Mouse (Mus musculus) regulatory T cell (primary cell): ENCODE results near the gene Vav1.
"Not testable (repeated sequence)": the region's sequence is repeated elsewhere in the genome, so short reads cannot be mapped to it uniquely, and the experiment has no call there.

Experiments
- in situ Hi-C: fragments of 300-600 bp; cut with MboI, MseI; formaldehyde crosslinking; loops from one replicate; pipeline ENCODE4 v1.15.1; 2025; ENCODE audit warnings: high pct_unique_total_duplicates

Gene Vav1

GRCm38 (mm10) chr17:57334761-57335150 lies 55.9 kb downstream of the Vav1 start:
- in situ Hi-C loops = loop anchor here (5.0 kb wide), 2 partner anchors 107 to 237 kb away; partner anchors contain the start of gene C3

GRCm38 (mm10) chr17:57335194-57335593 lies 56.3 kb downstream of the Vav1 start:
- in situ Hi-C loops = not testable (repeated sequence)

- in situ Hi-C loops = no loop called here
These were observed 56.9 kb downstream of the Vav1 start for GRCm38 (mm10) chr17:57335673-57336303.

GRCm38 (mm10) chr17:57337996-57338395 lies 59.1 kb downstream of the Vav1 start:
- in situ Hi-C loops = no loop called here

DNA sequence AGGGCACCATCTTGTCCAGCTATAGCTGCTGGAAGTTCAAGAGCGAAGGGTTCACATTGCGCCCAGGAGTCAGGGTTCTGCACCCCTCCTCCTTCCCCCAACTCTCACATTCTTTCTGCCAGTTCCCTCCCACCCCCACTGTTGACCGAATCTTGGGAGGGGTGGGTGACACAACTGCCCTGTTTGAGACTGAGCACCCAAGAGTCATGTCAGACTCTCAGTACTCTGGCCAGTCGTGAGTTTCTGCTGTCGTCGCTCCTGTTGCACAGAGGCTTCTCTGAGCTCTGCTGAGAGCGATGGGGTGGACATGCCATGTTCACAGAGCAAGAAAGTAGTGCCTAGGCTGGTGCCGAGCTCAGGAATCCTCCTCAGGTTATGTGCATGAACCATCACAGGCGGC lies 60.4 kb downstream of the Vav1 start:
- in situ Hi-C loops = no loop called here

GRCm38 (mm10) chr17:57341568-57341967 lies 62.7 kb downstream of the Vav1 start:
- in situ Hi-C loops = no loop called here

DNA sequence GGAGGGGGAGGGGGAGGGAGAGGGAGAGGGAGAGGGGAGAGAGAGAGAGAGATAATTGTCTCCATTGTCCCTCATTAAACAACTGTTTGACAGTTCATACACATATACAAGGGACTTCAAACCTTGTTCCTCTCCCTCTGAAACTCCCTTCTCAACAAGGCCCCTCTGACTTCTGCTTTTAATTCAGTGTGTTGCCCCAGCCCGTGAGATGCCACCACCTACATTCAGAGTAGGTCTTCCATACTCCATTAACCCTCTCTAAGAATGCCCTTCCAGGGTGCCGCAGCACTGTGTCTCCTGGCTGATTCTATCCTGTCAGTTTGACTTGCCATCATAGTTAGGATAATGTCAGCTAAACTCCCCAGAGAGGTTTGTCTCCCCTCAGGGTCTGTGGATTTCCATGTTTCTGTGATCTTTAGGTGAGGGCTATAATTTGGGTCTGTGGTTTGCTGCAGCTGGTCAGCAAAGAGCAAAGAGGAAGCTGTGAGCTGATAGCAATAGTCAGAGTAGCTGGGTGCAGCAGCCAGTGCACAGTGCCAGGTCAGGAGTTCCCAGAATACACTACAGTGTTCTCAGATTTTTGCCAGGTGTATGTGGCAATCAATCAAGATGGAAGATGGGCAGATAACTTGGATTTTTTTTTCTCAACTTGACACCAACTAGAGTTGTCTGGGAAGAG lies 65.3 kb downstream of the Vav1 start:
- in situ Hi-C loops = no loop called here

DNA sequence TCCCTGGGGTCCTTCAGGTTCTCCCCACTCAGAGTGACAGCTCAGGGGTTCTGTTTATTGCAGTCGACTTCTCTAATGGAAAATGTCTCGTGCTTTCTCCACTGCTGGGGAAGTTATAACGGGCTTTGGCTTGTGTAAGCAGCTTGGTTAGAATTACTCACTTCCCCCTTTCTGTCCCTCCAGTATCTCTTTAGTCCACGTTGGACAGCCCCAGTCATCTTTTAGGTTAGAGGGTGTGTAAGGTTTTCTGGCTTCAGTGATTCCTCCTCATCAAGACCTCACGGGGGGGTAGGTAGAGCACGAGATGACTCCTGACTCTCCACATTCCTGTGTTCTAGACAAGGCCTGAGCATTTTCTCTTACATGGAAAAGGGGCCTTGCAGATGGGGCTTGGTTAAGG lies 68.1 kb downstream of the Vav1 start:
- in situ Hi-C loops = no loop called here

- in situ Hi-C loops = no loop called here
These were observed 68.9 kb downstream of the Vav1 start for GRCm38 (mm10) chr17:57347781-57348180.

GRCm38 (mm10) chr17:57349067-57349466 lies 70.2 kb downstream of the Vav1 start:
- in situ Hi-C loops = no loop called here

DNA sequence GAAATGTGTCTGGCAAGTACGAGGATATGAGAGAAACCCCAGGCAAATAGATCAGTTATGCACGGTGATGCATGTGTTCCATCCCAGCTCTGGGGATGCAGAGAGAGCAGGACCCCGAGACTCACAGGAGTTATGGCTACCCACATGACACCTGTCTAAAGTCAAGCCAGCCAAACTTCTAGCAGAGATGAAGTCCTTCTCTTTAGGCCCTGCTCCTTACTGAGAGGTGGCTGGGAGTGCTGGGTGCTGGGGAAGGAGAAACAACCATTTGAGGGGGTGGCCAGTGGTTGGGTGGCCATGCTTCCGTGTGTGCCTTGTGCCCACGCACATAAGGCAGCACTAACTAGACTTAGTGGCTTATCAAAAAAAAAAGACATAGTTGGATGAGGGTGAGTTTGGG lies 71.3 kb downstream of the Vav1 start:
- in situ Hi-C loops = no loop called here

DNA sequence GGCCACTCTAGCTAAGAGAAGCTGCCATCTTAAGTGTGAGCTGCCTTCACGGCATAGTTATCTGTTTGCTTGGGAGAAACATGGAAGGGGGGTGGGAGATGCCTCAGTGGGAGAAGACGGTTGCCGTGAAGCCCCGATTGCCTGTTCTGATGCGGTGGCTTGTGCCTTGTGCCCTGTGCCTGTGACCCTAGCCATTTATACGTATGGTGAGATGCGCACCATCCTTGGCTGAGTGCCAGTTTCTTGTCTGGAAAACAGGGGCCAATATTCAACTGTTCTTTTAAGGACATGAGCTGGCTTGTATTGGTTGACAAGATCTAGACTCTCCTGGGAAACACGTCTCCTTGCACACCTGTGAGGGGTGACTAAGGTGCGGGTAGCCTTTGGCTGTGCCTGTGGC lies 72.2 kb downstream of the Vav1 start:
- in situ Hi-C loops = no loop called here

DNA sequence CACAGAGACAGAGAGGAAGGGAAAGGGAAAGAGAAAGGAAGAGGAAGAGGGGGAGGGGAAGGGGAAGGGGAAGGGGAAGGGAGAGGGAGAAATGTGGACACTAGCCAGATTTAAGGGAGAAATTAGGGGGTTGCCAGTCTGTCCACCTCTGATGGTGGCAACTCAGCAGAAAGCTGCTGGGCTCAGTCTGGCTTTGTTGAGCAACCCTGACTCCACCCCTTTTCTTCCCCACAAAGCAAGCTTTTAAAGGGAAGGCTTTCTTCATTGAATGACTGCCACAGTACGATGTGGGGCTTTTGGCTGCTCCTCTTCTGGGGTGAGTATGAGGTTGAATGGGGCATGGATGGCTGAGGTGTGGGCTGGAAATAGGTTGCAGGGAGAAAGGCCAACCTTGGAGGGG lies 79.5 kb downstream of the Vav1 start, which contains the start of gene Adgre1:
Gene Adgre1, plus strand, starts transcription at position 251 of the 400 bp plus-strand sequence.
- in situ Hi-C loops = no loop called here

- in situ Hi-C loops = no loop called here
These were observed 80.8 kb downstream of the Vav1 start for GRCm38 (mm10) chr17:57359485-57360241.
